Mouse (Mus musculus) adrenal gland, postnatal 36 days (tissue): ENCODE data around the gene Itpkb. TPM values are rescaled to one million over a fixed set of nuclear protein-coding genes. Genes with fewer than 3 reads are reported as not detected.
A peak's percentile ranks its signal among the peaks of the same experiment; 100 is the strongest.

ENCODE experiments used
- DNase-seq, 2 experiments: peaks; one replicate each; pipeline ENCODE4 v3.0.0; 2021; ENCODE audit warnings: mixed read lengths in 1 of 2
- total RNA-seq, 2 experiments: library from RNA; stranded (reverse); gene quantifications; 2 replicates each; pipeline ENCODE4 v1.2.3; 2021

The Itpkb gene
- total RNA-seq, 2 experiments from 2014 or later, result 58.5 to 71.5 TPM

DNA sequence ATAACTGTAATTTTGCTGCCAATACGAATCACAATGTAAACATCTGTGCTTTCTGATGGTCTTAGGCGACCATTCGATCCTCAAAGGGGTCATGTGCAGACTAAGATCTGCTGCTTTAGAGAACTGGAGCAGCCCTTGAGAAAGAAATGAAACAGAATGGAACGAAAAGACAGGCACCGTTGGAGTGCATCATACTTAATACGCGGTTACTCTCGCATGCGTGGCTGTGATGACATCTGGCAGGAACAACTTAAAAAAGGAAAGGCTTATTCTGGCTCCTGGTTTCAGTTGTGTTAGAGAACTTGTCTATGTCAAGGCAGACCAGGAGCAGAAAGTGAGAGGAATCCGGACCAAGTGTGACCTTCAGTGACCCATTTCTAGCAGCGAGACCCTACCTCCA, 15.6 kb upstream of the Itpkb start:
- DNase-seq, result no peak

DNA sequence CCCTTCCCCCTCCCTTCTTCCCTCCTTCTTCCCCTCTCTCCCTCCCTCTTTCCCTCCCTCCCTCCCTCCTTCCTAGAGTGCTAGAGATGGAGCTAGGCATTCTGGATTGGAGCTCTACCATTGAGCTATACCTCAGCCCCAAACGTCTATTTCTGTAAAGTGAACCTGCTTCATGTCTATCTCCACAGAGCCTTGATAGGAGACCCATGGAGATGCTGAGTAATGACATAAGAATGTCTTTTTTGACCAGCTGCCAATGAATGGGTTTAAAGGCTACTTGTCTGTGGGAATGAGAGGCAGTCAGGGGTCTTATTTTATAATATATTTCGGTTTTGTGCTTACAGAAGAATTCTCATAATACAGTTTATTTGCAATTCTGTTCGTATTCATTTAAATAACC, 15.2 kb upstream of the Itpkb start:
- DNase-seq, result peak in 1 of 2 experiments; percentile 20

DNA sequence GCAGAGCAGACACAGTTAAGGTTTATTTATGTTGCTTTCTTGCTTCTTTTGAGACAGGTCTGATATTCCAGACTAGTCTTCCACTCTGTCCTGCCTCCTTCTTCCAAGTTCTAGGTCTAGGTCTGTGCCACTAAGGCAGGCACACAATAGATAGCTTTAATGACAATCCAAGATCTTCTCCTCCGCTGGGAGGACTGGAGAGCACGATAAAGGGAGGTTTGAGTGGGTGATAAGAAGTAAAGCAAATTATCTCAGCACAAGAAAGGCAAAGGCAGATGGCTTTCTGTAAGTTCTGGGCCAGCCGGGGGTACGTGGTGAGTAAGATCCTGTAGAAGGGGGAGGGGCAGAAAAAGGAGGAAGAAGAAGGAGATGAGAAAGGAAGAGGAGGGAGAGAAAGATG, 12.8 kb upstream of the Itpkb start:
- DNase-seq, result no peak

DNA sequence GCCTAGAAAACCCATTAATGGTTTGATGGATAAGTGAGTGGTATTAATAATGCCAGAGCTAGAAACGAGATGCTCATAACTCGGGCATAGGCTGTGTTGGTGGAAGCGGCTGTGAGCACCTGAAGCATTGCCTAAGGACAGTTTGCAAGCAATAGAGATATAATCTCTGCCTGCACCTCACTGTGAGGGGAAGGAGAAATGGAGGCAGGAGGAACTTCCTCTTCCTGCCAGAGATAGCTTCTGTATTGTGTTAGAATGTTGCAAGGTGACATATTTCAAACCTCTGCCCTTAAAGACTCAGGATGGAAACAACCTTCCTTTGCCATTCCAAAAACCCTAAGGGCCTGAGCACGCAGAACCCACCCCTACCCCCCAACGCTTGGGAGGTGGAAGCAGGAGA, 11.9 kb upstream of the Itpkb start:
- DNase-seq, result no peak

DNA sequence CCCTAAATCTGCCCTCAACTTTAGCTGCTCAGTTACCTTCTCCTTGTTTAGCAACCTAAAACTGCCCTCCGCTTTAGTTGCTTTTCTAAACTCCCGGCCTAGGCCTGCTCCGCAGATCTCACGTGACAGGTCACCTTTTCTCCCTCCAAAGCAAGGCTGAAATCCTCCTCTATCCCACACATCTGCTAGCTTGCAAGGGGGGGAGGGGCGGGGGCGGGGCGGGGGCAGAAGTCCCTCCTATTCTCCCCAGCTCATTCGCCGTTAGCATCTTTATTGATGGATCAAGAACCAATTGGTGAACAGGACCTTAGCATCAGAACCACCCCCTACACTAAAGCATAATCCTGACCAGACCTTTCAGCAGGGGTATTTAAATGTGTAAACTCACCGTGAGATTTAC, 10.4 kb upstream of the Itpkb start:
- DNase-seq, result no peak

DNA sequence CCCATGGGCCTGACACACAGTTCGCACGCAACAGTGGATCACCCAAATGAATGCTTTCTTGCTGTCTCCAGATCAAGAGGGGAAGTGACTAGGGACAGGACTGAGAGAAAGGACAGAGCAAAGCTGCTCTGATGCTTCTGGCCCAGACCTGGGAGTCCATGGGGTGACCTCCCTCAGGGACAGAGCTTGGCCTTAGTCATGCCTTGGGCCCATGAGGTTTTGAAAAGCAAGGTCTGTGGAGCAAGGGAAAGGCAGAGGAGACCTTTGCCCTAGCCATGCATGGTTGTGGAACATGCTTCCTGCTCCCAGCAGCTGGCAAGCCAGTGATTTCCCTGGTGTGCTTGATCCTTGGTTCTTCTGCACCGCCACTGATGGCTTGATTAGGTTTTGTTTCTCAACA, 7.4 kb upstream of the Itpkb start:
- DNase-seq, result peak in 1 of 2 experiments; percentile 53

DNA sequence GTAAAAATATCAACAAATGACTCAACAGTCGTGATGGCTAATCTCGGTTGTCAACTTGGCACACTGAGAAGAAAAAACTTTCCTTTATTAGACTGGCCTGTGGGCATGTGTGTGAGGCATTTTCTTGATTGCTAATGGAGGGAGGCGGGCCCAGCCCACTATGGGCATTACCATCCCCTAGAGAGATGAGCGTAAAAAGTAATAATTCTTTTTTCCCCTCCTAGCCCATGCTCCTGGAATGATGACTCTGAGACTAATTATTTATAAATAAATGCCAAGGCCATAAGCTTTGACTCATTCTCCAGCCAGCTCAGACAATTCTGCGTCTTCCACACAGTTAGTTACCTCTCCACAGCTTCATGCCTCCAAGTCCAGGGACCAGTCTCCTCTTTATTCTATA, 6.8 kb upstream of the Itpkb start:
- peak; percentile 58 to 65 for DNase-seq

DNA sequence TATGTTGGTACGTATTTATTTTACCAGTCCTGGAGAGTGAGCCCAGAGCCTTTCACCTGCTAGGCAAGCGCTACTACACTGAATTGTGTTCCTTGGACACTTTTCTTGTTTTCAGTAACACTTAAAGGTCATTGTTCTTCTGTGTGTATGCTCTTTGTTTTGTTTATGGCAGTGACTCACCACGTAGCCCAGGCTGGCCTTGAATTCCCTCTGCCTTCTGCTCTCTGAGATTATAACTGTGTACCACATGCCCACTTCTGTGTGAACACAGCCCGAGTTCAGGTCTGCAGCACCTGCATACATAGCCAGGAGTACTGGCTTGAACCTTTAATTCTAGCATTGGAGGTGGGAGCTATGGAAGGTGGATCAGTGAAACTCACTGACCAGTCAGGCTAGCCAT, 6.0 kb upstream of the Itpkb start:
- DNase-seq, result peak in 1 of 2 experiments; percentile 46

DNA sequence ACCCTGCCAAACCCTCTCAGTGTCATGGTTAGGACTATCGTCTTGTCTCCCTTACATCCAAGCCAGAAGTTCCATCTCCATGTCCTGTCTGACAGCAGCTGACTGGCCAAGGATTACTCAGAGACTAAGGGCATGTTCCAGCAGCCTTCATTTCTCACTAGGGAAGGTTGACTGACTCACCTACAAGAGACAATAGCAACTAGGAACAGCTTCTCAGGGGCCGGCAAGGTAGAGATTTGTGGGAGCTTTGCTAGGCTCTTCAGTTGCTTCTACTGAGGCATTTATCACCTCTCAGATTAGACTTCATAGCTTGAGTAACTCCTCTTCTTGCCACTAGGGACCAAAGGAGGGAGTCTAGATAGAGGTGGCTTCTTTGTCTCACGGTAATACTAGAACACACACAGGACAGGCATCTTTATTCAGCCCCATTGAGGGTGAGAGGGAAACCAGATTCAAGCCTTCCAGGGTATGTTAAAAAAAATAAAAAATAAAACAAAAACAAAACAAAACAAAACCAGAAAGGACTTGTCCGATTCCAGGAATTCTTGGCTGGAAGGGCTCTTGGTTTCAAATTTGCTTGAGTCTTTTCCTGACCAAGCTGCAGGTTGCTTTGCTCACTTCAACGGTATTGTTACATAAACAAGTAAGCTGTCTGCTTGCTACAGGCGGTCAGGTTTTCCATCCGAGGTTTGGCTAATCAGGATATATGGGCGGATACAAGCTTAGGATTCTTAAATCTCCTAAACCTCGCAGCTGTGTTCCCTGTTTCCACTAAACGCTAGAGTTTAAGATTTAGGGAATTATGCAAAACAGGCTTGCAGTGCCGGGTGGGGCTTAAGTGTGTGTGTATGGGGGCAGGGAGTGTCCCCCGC, 1.3 kb upstream of the Itpkb start:
- DNase-seq, result no peak

DNA sequence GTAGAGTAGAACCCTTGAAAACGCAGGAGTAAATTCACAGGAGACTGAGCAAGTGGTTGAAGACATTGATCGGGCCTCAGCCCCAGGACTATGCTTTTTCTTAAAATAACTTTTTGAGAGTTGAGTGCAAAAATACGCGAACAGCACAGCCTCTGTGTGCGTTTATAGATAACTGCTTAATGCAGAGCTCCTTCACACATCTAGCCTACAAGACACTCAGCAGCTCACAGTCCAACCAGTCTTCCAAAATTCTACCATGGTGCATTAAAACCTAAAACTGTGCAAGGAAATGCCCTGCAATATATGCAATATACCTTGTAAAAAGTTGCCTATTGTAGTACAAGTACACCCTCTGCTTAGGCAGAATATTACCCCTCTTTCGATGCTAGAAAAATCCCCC, 579 bp upstream of the Itpkb start:
- DNase-seq, result no peak

DNA sequence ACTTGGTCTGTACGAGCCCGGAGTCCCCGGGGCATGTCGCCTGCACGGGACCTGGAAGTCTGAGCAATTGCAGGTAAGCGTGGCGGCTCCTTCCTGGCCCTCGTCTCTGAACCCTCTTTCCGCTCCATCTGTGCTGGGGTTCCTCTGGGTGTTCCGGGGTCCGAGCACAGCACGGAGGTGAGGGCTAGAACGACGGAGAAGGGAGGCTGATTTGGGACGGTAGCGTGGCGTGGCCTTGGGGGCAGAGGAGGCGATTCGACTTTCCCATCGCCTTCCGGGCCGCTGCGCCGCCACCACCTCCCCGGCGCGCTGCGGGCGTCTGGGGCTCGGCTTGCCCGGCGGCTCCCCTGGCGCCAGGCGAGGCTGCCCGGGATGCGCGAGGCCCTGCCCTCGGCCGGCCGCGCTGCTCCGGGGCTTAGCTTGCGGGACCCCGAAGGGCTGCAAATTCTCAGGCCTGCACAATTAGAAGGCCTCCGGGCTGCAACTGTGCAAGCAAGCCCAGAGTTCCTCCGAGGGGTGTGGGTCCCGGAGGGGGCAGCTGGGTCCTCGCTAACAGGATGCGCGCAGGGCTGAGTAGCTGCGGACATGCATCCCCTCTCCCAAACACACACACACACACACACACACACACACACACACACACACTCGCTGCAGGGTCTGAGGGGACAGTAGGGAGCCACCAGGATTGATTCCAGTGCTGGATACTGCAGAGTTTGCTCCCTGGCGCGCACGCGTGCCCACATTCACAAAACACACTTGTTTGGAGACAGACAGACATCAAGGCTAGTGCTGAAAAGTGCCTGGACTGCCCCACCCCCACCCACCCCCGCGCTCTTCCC, 641 bp downstream of the Itpkb start:
- peak; percentile 63 to 78 for DNase-seq

DNA sequence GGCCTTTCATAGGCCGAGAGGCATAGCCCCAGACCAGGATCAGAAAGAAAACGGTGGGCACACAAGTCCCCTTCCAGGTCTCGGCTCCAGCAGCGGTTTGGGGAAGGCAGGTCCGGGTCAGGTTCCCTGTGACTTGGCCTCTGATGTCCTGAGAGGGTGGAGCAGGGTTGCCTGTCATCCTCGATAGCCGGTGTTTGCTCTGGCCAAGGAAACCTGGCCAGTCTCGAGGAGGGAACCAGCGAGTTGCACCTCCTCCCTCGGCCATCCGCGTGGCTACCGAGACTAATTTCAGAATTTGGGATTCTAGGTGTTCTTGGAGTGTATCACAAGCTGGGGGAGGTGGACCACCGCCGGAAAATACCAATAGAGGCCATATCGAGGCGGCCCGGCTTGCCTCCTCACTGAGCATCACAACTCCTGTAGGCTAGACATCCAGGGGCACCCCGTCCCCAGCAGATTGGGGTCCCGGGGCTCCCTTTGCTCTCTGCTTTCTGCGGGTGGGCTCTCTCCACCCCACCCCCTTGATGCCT, 1.3 kb downstream of the Itpkb start:
- DNase-seq, result peak; percentile 43 to 56

DNA sequence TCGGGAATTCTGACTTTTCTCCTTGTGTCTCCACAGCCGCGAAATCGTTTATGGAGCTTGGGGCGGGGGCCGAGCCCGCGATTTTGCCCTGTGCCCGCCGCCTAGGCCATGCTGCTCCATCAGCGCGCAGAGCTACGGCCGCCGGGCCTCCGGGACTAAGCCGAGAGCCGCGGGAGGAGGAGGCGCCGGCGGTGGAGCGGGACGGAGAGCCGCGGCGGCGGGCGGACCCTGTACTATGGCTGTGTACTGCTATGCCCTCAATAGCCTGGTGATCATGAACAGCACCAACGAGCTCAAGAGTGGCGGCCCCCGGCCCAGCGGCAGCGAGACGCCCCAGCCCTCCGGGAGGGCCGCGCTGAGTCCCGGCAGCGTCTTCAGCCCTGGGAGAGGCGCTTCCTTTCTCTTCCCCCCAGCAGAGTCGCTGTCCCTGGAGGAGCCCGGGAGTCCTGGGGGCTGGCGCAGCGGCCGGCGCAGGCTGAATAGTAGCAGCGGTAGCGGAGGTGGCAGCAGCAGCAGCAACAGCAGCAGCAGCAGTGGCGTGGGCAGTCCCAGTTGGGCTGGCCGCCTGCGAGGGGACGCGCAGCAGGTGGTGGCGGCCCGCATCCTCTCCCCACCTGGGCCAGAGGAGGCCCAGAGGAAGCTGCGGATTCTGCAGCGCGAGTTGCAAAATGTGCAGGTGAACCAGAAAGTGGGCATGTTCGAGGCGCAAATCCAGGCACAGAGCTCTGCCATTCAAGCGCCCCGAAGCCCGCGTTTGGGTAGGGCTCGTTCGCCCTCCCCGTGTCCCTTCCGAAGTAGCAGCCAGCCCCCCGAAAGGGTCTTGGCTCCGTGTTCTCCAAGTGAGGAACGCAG, 2.0 kb downstream of the Itpkb start:
- DNase-seq, result peak; percentile 48 to 69

DNA sequence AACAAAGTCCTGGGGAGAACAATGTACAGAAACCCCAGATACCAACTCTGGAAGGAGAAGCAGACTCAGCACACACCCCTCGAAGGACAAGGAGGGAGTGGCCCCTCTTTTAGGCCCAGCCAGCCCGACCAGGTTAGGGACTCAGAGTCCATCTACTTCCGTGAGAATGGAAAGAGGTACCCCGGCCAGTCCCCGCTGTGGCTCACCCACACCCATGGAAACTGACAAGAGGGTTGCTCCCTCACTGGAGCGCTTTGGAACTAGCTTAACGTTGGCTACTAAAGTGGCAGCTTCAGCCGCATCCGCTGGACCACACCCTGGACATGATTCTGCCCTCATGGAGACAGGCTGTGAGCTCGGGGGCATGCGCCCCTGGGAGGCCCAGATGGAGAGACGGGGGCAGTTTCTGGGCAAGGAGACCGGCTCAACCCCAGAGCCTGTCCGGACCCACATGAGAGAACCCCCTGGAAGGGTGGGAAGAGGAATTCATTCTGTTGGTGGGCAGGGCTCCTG, 2.7 kb downstream of the Itpkb start:
- no peak for DNase-seq

DNA sequence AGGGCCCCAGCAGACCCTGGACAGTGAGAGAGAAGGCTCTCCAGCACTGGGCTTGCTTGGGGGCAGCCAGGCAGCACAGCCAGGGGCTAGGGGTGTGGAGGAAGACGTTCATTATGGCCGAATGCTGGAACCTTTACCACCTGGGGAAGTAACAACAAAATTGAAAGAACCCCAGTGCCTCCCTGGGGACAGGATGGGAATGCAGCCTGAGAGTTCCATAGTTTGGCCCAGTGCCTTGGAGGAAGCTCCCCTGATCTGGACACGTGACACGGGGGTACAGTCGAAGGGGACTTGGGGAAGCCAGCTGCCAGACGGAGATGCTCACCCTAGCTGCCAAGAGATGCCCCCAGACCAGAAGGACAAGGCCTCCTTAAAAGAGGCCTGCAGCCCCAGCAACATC, 3.3 kb downstream of the Itpkb start:
- DNase-seq, result no peak

DNA sequence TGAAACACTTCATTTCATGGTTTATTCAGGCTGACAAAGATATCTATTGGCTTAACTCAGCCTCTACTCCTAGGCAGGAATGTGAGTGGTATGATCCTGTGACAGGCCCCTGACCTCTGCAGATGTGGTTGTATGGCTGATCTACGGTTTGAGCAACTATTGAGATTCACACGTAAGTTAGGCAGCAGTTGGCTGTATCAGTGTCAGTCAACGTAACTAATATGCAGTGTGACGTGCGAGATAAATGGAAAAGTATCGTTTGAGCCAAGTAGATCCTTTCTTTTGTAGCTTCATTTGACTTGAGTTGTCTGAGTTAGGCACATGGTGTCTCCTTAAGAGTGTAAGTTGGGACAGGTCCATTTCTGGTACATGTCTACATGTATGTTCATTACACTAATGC, 4.3 kb downstream of the Itpkb start:
- no peak for DNase-seq

DNA sequence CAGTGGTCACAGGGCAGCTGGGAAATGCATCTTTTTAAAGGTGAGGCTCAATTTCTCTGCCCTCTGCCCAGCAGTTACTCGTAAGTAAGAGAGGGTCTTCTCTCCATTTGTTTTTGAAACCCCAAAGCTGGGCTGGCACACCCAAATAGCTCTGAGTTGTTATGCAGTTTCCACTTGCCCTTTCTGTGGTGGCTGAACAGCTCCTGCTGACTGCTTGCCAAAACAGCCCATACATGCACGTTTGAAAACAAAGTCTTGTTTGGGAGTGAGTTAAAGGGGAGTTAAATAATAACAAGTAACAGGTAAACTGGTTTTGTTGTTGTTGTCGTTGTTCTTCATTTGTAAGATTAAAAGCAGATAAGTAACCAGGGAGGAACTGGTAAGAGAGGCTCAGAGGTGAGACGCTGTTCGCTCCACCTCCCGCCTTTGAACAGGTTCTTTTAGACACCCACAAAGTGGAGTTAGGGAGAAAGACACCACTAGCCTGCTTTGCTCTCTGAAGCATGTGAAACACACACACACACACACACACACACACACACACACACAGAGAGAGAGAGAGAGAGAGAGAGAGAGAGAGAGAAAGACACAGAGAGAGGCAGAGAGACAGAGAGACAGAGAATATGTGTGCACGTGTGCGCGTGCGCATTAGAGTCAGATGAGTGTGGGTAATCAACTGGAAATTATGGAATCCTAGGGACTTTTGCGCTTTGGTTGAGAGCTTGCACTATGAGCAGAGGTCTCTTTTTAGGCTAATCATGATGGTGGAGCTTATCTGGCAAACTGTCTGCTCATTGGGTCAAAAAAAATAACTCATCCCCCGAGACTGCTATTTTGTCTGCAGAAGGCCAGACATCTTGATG, 5.5 kb downstream of the Itpkb start:
- no peak for DNase-seq

DNA sequence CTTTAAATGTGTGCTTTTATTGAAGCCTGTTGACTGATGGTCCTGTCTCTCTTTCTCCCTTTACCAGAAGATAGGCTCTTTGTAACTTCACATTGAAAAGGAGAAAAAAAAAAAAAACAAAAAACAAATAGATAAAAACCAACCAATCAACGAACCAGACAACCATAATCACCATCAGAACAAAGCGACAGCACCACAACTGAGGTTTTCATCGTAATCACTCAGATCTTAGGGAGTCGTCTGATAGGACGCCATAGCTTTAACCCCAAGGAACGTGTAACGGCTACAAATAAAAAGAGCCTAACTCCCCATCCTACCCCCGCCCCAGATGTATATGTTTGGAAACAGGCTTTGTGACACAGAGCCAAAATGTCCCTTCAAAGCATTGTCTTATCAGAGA, 8.1 kb downstream of the Itpkb start:
- no peak for DNase-seq

DNA sequence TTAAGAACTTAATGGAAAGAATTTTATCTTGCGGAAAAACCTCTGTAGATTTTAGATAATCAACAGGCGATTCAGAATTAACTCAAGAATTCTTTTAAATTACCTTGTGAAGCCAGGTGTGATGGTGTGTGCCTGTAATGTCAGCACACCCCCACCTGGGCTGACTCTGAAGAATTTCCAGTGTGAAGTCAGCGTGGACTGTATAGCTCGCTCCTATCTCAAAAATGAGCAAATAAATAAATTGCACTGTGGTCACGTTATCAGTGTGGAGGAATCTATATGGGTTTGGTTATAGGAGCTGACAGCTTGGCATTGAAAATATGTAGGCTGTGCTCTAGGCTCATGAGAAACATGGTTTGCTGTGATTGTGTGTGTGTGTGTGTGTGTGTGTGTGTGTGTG, 8.9 kb downstream of the Itpkb start:
- DNase-seq, result no peak

DNA sequence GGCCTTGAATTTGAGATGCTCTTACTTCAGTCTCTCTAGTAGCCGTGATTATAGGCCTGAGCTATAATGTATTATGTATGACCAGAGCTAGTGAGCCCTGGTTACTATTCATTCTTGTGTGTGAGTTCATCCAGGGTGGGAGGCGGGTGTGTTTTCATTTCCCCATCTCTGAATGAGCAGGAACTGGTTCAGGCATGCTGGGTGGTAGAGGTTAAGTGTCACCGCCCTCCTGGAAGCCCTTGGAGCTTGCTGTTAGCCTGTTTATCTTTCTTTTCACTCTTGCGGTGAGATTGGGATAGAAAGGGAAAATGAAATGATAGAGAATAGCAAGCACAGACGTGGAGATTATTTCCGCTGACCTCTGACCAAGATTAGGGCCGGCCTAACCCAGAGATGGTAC, 12.7 kb downstream of the Itpkb start:
- DNase-seq, result no peak
